Mouse (Mus musculus): ENCODE results near the gene Nxpe3.

DNA sequence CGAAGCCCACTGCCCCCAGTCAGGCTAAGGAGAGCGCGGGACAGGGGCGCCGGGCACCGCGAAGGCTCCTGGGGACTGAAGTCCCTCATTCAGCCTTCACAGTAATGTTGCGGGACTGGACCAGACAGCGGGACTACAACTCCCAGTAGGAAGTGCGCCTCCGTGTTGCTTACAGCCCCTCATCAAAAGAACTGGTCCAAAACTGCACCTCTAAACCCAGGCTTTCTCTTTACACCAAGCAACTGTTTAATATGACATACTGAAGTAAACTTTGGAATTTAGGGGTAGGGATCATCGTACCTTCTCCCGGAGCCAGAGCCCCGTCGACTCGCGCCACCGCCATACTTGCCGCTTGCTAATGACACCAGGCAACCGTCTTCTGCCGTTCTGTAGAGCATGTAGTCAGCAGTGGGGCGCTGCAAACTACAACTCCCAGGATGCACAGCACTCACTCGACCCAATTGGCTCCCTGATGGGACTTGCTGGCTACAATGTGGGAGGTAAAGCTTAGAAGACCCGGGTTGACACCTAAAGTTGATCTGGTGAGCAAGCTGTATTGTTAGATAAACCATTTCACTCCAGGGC lies 39.5 kb upstream of the Nxpe3 start, which contains the start of gene Cep97:
- TF ChIP-seq CTCF (IDR thresholded peaks at IDR 0.05) (no peak), POLR2A (IDR thresholded peaks at IDR 0.05; ENCODE audit: insufficient read depth, low read depth, low read length) (peak; percentile 67), EP300 (IDR thresholded peaks at IDR 0.05; ENCODE audit: insufficient read depth, low read depth, low read length) (0 out of 2 replicates have a peak, but pooled peaks have one; percentile 38)
